Mouse (Mus musculus) granulocyte monocyte progenitor cell, adult 5-6 weeks (primary cell): ENCODE measurements at regions not wholly inside any gene's neighbourhood (a gene's known extent, or its start where the extent isn't known, plus 50 kb on each side); places are given as distances from the start of the nearest gene placed in this dataset.
A peak's percentile ranks its signal among the peaks of the same experiment; 100 is the strongest.

ENCODE experiments used
- ATAC-seq: replicated peaks from 2 replicates; pipeline ENCODE4 v1.8.0; 2016; ENCODE audit warnings: mild to moderate bottlenecking, moderate TSS enrichment, inconsistent platforms; ENCODE audit not compliant: poor library complexity, severe bottlenecking

GRCm38 (mm10) chr13:10909122-10909751 lies 548.6 kb upstream of the Chrm3 start:
- ATAC-seq, result no peak

GRCm38 (mm10) chr13:10867864-10868263 lies 507.2 kb upstream of the Chrm3 start:
- ATAC-seq, result no peak

- peak; percentile 61 for ATAC-seq
Measured at GRCm38 (mm10) chr13:10855947-10856561, 495.4 kb upstream of the Chrm3 start.

GRCm38 (mm10) chr13:10845212-10845611 lies 484.6 kb upstream of the Chrm3 start:
- no peak for ATAC-seq

- ATAC-seq, result no peak
Measured at GRCm38 (mm10) chr13:10799351-10799913, 438.8 kb upstream of the Chrm3 start.
